Mouse (Mus musculus) cerebellum, adult 2 months (tissue): ENCODE data around the gene Acacb.

Experiments
- CTCF ChIP-seq: fragments of 200-500 bp; IDR thresholded peaks from 2 replicates; pipeline ENCODE4 v1.5.1; 2011; ENCODE audit warnings: low read depth, mild to moderate bottlenecking, control low read depth, low read length, moderate library complexity, borderline replicate concordance; ENCODE audit not compliant: insufficient read depth
- POLR2A ChIP-seq: fragments of 200-500 bp; IDR thresholded peaks from 2 replicates; pipeline ENCODE4 v1.6.1; 2011; ENCODE audit warnings: low read length, control low read depth, borderline replicate concordance; ENCODE audit not compliant: insufficient read depth

DNA sequence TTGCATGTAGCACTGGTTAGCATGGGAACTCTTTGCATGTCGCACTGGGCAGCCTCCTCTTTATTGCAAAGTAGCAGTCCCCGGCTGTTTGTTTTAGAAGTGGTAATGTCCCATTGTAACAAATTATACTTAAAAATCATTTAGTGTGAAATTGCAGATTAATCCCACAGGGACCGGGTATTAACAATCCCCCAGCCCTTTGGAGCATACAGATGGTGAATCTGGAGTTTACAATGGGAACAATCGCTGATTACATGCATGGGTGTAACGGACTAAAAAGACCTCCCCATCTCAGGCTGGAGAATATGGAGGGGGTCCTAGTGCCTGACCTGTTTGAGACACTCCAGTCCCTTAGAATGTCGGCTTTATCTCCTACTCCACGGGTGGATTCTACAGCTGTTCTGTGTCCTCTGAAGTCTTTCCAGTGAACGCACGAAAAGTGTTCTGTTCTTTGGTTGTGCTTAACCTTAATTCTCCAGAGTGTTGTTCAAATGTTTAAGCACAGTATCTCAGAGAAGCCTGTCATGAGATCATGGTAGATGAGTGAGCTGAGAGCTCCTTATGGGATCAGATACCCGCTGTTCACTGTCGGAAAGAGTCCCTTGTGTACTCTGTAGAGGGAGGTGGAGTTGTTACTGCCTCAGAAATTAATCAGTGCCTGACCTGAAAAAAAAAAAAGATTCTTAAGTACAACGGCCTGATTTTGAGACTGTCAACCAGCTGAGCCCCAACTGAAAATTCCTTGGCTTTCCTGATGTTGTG, 133.2 kb downstream of the Acacb start:
- TF ChIP-seq POLR2A, result no peak
- TF ChIP-seq CTCF, result no peak
